Mouse (Mus musculus) cerebellum, adult 9-10 months (tissue): ENCODE data around the gene Nup210l.
"Not testable (repeated sequence)": the region's sequence is repeated elsewhere in the genome, so short reads cannot be mapped to it uniquely, and the experiment has no call there.

Experiments
- DNase-seq: peaks from one replicate; pipeline ENCODE4 v3.0.0; 2022

Nup210l gene

GRCm38 (mm10) chr3:90097928-90098327 is 6.0 kb upstream of the Nup210l start:
- no peak for DNase-seq

DNA sequence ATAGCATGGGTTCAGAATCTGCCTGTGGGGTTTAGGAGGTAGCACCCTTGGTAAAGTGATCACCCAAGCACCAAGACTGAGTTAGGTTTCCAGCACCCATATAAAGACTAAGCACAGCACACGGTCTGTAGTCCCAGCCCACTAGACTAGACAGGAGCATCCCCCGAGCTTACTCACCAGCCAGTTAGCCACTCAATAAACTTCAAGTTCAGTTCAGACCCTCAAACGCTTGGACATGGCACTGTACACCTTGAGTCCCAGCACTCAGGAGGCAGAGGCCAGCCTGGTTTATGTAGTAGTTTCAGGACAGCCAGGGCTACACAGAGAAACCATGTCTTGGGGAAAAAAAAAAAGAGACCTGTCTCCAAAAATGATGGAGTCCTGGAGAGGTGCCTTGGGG is 2.9 kb upstream of the Nup210l start:
- no peak for DNase-seq

- DNase-seq: no peak
Observed at GRCm38 (mm10) chr3:90101673-90102072, 2.3 kb upstream of the Nup210l start.

DNA sequence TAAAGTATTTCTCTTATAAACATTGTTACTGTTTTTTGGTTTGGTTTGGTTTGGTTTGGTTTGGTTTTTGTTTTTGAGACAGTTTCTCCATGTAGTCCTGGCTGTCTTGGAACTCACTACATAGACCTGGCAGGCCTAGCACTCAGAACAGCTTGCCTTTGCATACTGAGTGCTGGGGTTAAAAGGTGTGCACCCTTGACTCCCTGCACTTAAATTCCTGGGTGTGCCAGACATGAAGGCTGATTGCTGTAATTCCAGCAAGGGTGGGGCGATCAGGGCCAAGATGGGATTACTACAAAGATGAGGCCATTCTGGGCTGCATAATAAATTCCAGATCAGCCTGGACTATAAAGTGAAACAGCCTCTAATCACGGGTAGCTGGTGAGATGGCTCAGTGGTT is 1.7 kb upstream of the Nup210l start:
- DNase-seq: no peak

DNA sequence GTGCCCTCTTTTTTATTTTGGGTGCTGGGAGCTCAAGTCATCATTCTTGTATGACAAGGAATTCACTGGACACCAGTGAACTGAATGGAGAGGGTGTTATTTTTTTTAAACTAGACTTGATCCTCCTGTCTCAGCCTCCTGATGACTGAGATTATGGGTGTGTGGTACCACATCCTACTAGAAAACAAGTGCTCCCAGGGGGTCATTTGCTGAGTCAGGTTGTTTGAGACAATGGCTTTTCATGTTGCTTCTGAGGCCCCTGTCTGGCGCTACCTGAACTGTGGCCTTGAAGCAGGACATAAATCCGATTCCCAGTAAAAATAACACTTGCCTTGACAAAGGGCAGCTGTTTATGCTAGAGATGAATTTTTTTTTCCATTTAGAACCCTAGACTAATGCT is 756 bp upstream of the Nup210l start:
- DNase-seq: no peak

DNA sequence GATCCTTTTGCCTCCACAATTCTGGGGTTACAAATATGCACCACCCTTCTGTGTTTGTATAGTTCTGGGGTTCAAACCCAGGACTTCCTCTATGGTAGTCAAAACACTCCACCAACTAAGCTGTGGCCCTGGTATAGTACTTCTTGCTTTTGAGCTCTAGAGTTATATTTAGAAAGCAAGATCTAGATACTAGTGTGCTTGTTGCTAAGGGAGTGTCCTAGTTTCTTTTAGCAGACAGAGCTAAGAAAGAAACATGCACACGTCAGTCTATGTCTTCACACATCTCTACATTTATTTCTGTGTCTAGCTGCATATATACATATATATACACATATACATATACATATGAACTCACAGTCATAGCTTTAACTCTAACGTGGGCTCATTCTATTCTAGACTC is 7.8 kb downstream of the Nup210l start:
- DNase-seq: no peak

DNA sequence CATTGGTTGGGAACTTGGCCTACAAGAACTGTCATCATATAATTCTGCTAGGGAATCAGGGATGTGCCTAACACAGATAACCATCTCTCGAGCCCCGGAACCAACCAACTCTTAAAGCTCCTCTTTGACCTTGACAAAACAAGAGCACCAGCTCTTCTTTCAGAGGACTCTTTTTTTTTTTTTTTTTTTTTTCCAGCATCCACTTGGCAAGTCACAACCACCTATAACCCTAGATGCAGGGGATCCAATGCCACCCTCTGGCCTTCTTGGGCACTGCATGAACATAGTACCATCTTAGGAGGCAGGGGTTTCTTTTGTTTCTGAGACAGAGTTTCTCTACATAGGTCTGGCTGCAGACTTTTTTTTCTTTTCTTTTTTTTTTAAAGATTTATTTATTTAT is 10.4 kb downstream of the Nup210l start:
- no peak for DNase-seq

DNA sequence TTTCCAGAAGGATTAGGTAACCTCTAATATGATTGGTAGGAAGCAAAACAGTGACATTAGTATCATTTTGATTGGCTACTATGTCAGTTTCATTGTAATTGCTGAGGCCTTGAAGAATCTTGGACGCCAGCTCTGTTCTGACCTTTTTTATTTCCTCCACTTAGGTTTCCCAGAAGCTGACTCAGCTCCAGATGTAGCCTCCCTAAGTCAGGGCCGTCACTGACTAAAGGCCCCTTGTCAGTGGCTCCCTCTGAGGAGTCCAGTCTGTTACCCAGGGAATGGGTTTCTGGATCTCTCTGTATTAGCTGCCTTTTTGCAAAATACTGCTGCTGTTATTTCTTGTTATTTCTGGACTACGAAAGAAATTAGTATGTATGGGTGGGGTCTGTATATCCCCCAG is 11.6 kb downstream of the Nup210l start:
- no peak for DNase-seq

- DNase-seq: peak; percentile 30
Observed at GRCm38 (mm10) chr3:90118132-90118790, 14.3 kb downstream of the Nup210l start.

- not testable (repeated sequence) for DNase-seq
Observed at GRCm38 (mm10) chr3:90122036-90122435, 18.1 kb downstream of the Nup210l start.

- no peak for DNase-seq
Observed at GRCm38 (mm10) chr3:90125710-90126109, 21.8 kb downstream of the Nup210l start.

GRCm38 (mm10) chr3:90127881-90128280 is 23.9 kb downstream of the Nup210l start:
- no peak for DNase-seq

DNA sequence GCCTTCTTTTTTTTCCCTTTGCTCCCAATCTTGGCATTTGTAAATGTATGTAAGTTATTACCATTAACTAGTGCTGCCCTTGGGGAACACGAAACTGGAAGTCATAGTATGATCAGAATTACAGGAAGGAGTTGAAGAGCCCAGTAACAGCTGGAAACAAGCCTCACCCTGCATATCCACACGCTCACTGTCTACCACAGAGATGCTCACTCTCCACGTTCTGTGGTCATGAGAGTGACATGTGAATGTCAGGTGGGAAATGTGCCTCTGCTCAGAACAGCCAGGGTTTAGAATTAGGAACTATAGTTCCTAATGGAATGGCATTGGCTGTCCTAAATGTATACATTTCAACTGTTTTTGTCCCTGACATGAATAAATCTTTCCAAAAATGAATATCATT is 28.8 kb downstream of the Nup210l start:
- no peak for DNase-seq

GRCm38 (mm10) chr3:90133331-90133730 is 29.4 kb downstream of the Nup210l start:
- DNase-seq: no peak

- DNase-seq: no peak
Observed at GRCm38 (mm10) chr3:90134483-90134882, 30.6 kb downstream of the Nup210l start.

GRCm38 (mm10) chr3:90134993-90135392 is 31.1 kb downstream of the Nup210l start:
- DNase-seq: no peak

- DNase-seq: no peak
Observed at GRCm38 (mm10) chr3:90136660-90137059, 32.7 kb downstream of the Nup210l start.

DNA sequence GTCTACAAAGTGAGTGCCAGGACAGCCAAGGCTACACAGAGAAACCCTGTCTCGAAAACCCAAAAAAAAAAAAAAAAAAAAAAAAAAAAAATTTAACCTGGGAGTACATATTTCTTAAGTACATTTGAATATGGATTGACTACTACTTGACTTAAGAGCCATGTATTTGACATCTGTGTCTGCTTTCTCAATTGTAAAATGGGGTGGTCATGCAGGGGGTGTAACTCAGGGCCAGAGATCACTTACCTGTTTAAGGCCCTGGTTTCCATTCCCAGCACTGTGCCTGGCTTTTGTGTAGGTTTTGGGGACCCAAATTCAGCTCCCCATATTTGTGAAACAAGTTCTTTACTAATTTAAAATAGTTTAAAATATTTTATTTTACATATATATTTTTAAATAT is 33.7 kb downstream of the Nup210l start:
- DNase-seq: no peak

DNA sequence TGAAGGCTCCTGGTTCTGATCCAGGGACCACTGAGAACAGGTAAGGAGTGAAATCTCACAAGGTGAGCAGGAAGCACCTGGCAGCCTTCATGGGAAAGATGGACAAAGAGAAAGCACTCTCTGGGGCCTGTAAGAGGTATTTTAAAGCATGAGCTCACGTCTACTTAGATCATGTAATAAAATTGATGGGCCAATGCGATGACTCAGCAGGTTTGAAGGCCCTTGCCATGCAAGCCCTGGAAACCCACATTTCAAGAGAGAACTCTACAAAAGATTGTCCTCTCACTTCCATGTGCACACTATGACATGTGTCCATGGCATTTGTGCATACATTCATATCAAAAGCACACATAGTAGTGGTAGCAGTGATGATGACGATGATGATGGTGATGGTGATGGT is 36.0 kb downstream of the Nup210l start:
- no peak for DNase-seq

GRCm38 (mm10) chr3:90145461-90145860 is 41.5 kb downstream of the Nup210l start:
- DNase-seq: no peak

GRCm38 (mm10) chr3:90146651-90147050 is 42.7 kb downstream of the Nup210l start:
- no peak for DNase-seq

- DNase-seq: no peak
Observed at GRCm38 (mm10) chr3:90151086-90151740, 47.3 kb downstream of the Nup210l start.

DNA sequence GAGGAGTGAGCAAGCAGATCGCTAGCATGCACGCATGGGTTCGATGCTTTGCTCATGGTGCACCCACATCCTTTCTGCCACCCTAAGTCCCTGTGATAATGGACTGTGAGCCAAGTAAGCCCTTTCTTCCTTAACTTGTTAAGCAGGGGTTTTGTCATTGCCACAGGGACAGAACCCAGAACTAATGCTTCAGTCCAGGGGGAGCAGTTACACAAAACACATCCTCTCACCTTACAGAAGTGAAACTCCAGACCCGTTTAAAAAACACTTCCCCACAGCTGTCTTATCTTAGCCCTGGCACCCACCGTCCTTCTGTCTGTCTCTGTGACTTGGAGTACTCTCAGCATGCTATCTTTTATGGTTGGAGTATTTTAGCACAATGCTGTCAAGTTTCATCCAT is 52.1 kb downstream of the Nup210l start:
- DNase-seq: no peak

DNA sequence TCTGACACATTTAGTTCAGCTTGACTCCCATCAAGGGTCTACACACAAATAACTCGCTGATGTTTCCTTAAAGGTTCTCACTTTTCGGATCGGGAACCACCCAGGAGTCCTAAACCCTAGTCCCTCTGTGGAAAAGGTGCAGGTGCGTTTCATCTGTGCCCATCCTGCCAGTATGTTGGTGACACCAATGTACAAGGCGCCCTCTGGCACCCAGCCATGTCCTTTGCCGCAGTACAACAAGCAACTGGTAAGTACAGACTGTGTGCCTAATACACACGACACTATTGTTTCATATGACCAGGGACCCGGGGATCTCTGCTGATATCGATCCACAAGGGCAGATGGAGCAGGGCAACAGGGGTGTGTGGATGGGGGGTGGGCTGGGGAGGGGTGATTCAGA is 55.8 kb downstream of the Nup210l start:
- DNase-seq: no peak

- no peak for DNase-seq
Observed at GRCm38 (mm10) chr3:90161541-90161940, 57.6 kb downstream of the Nup210l start.
